Mouse (Mus musculus) heart, adult 2 months (tissue): Measurements from ENCODE around the gene Suclg1.

ENCODE experiments used
- CTCF ChIP-seq: fragments of 200-600 bp; IDR thresholded peaks from 2 replicates; pipeline ENCODE4 v1.8.1; 2022; ENCODE audit warnings: antibody characterized with exemption, mild to moderate bottlenecking, moderate library complexity
- EP300 ChIP-seq: fragments of 200-500 bp; IDR thresholded peaks from 2 replicates; pipeline ENCODE4 v1.6.1; 2011; ENCODE audit warnings: low read depth, low read length, control low read depth; ENCODE audit not compliant: insufficient read depth
- POLR2A ChIP-seq: fragments of 200-500 bp; IDR thresholded peaks from 2 replicates; pipeline ENCODE4 v1.6.1; 2011; ENCODE audit warnings: mild to moderate bottlenecking, low read depth, low read length, control low read depth; ENCODE audit not compliant: insufficient read depth

GRCm38 (mm10) chr6:73308685-73309520 lies 60.7 kb downstream of the Suclg1 start:
- TF ChIP-seq CTCF, result no peak
- TF ChIP-seq POLR2A, result no peak
- TF ChIP-seq EP300, result no peak
